Mouse (Mus musculus): ENCODE measurements around the gene Dock6. TPM values are rescaled to one million over a fixed set of nuclear protein-coding genes. Genes with fewer than 3 reads are reported as not detected.

Gene Dock6
- total RNA-seq, 1 experiment from 2014 or later = 46.0 TPM

Small RNAs within 50 kb of the gene (microRNA-seq; reads per million reads assigned to microRNA genes)
- gene Mir7083 = 4.1 to 9.6 reads per million in 2 experiments

Other genes with a start within 250 kb of the Dock6 start
- gene Smarca4, start 236.5 kb downstream of the Dock6 start, total RNA-seq (2021) = 87.3 and 87.4 TPM in 2 replicates
- 126 and 145 TPM in 2 replicates for gene Ldlr, start 129.2 kb downstream of the Dock6 start, total RNA-seq (2021)
- gene Spc24, start 92.3 kb downstream of the Dock6 start, total RNA-seq (2021) = 4.7 and 5.6 TPM in 2 replicates
- 37.3 and 46.2 TPM in 2 replicates for gene Kank2, start 53.9 kb downstream of the Dock6 start, total RNA-seq (2021)
- 4.5 and 17.1 TPM in 2 replicates for gene Angptl8, start 17.1 kb downstream of the Dock6 start, total RNA-seq (2021)
- gene Rab3d, start 65.6 kb upstream of the Dock6 start, total RNA-seq (2021) = 36.3 and 71.9 TPM in 2 replicates
- gene Ccdc159, start 74.8 kb upstream of the Dock6 start, total RNA-seq (2021) = 13.6 and 19.1 TPM in 2 replicates
- 471 and 609 TPM in 2 replicates for gene Tmem205, start 74.9 kb upstream of the Dock6 start, total RNA-seq (2021)
- gene Plppr2, start 84.4 kb upstream of the Dock6 start, total RNA-seq (2021) = 35.6 and 40.5 TPM in 2 replicates
- gene Swsap1, start 103.1 kb upstream of the Dock6 start, total RNA-seq (2021) = 14.0 and 19.4 TPM in 2 replicates
- gene Epor, start 110.9 kb upstream of the Dock6 start, total RNA-seq (2021) = 1.6 and 1.8 TPM in 2 replicates
- 33.9 and 66.9 TPM in 2 replicates for gene Rgl3, start 136.8 kb upstream of the Dock6 start, total RNA-seq (2021)
- gene Ccdc151, start 150.0 kb upstream of the Dock6 start, total RNA-seq (2021) = 1.3 and 3.7 TPM in 2 replicates
- 161 and 164 TPM in 2 replicates for gene Prkcsh, start 150.2 kb upstream of the Dock6 start, total RNA-seq (2021)
- gene Elavl3, start 199.4 kb upstream of the Dock6 start, total RNA-seq (2021) = 0.90 and 2.9 TPM in 2 replicates
- not detected in 2 replicates for gene Gm49318, start 218.6 kb upstream of the Dock6 start, total RNA-seq (2021)
- gene Zfp653, start 218.7 kb upstream of the Dock6 start, total RNA-seq (2021) = 9.4 and 12.4 TPM in 2 replicates
- 45.7 and 60.4 TPM in 2 replicates for gene Ecsit, start 232.8 kb upstream of the Dock6 start, total RNA-seq (2021)
- gene Cnn1, start 246.6 kb upstream of the Dock6 start, total RNA-seq (2021) = 0.46 and 0.76 TPM in 2 replicates

All from adrenal gland, postnatal 25 days (tissue).